Mouse (Mus musculus): ENCODE data around the gene Prkab2. TPM values are rescaled to one million over a fixed set of nuclear protein-coding genes. Genes with fewer than 3 reads are reported as not detected.

The Prkab2 gene
- polyA plus RNA-seq, 1 experiment: 10.6 TPM

- Histone ChIP-seq H3K27me3 (ENCODE audit: control insufficient read depth, insufficient read depth, low read length) (no peaks in the 10 kb centered on the region), H3K36me3 (ENCODE audit: control insufficient read depth, insufficient read depth, low read length) (peaks cover 3% of the 10 kb centered on the region; the same call in 1 of the 2 replicates), H3K27ac (ENCODE audit: control insufficient read depth, insufficient read depth, low read depth, low read length) (no peak overlapping the region), H3K4me1 (ENCODE audit: control insufficient read depth, insufficient read depth, low read length) (peaks cover 5% of the 10 kb centered on the region), H3K4me3 (ENCODE audit: control insufficient read depth, low read depth, low read length) (peak overlapping the region; percentile 78)
- no peak for TF ChIP-seq POLR2A (IDR thresholded peaks at IDR 0.05; ENCODE audit: control insufficient read depth, low read depth, low read length)
- no peak for TF ChIP-seq CTCF (IDR thresholded peaks at IDR 0.05; ENCODE audit: control insufficient read depth, insufficient read depth, insufficient replicate concordance, low read depth, low read length)
These were observed 43.2 kb downstream of the Prkab2 start for GRCm38 (mm10) chr3:97701198-97701597.

GRCm38 (mm10) chr3:97702448-97703080, 44.6 kb downstream of the Prkab2 start:
- peaks cover 5% of the 10 kb centered on the region for H3K4me1 ChIP-seq (ENCODE audit: control insufficient read depth, insufficient read depth, low read length)
- TF ChIP-seq CTCF (IDR thresholded peaks at IDR 0.05; ENCODE audit: control insufficient read depth, insufficient read depth, insufficient replicate concordance, low read depth, low read length): no peak
- TF ChIP-seq POLR2A (IDR thresholded peaks at IDR 0.05; ENCODE audit: control insufficient read depth, low read depth, low read length): no peak
- no peaks in the 10 kb centered on the region for H3K27me3 ChIP-seq (ENCODE audit: control insufficient read depth, insufficient read depth, low read length)
- H3K27ac ChIP-seq (ENCODE audit: control insufficient read depth, insufficient read depth, low read depth, low read length): 0 out of 2 replicates have a peak overlapping the region, but pooled peaks have one; percentile 16
- H3K4me3 ChIP-seq (ENCODE audit: control insufficient read depth, low read depth, low read length): peak overlapping the region; percentile 78
- peaks cover 1% of the 10 kb centered on the region; the same call in 1 of the 2 replicates for H3K36me3 ChIP-seq (ENCODE audit: control insufficient read depth, insufficient read depth, low read length)

GRCm38 (mm10) chr3:97705508-97705907, 47.5 kb downstream of the Prkab2 start:
- no peak overlapping the region for H3K27ac ChIP-seq (ENCODE audit: control insufficient read depth, insufficient read depth, low read depth, low read length)
- no peaks in the 10 kb centered on the region for H3K27me3 ChIP-seq (ENCODE audit: control insufficient read depth, insufficient read depth, low read length)
- TF ChIP-seq POLR2A (IDR thresholded peaks at IDR 0.05; ENCODE audit: control insufficient read depth, low read depth, low read length): no peak
- no peak for TF ChIP-seq CTCF (IDR thresholded peaks at IDR 0.05; ENCODE audit: control insufficient read depth, insufficient read depth, insufficient replicate concordance, low read depth, low read length)
- H3K36me3 ChIP-seq (ENCODE audit: control insufficient read depth, insufficient read depth, low read length): peaks cover 1% of the 10 kb centered on the region; the same call in 1 of the 2 replicates
- H3K4me3 ChIP-seq (ENCODE audit: control insufficient read depth, low read depth, low read length): no peak overlapping the region
- peaks cover 5% of the 10 kb centered on the region for H3K4me1 ChIP-seq (ENCODE audit: control insufficient read depth, insufficient read depth, low read length)

- TF ChIP-seq CTCF (IDR thresholded peaks at IDR 0.05; ENCODE audit: control insufficient read depth, insufficient read depth, insufficient replicate concordance, low read depth, low read length) (no peak), POLR2A (IDR thresholded peaks at IDR 0.05; ENCODE audit: control insufficient read depth, low read depth, low read length) (no peak)
- no peak overlapping the region for H3K4me3 ChIP-seq (ENCODE audit: control insufficient read depth, low read depth, low read length)
- H3K27ac ChIP-seq (ENCODE audit: control insufficient read depth, insufficient read depth, low read depth, low read length): no peak overlapping the region
- H3K4me1 ChIP-seq (ENCODE audit: control insufficient read depth, insufficient read depth, low read length): peaks cover 3% of the 10 kb centered on the region
- H3K27me3 ChIP-seq (ENCODE audit: control insufficient read depth, insufficient read depth, low read length): no peaks in the 10 kb centered on the region
- no peaks in the 10 kb centered on the region for H3K36me3 ChIP-seq (ENCODE audit: control insufficient read depth, insufficient read depth, low read length)
These were observed 48.6 kb downstream of the Prkab2 start for GRCm38 (mm10) chr3:97706561-97706960.

GRCm38 (mm10) chr3:97710134-97710533, 52.1 kb downstream of the Prkab2 start:
- Histone ChIP-seq H3K36me3 (ENCODE audit: control insufficient read depth, insufficient read depth, low read length) (no peaks in the 10 kb centered on the region), H3K27ac (ENCODE audit: control insufficient read depth, insufficient read depth, low read depth, low read length) (no peak overlapping the region), H3K27me3 (ENCODE audit: control insufficient read depth, insufficient read depth, low read length) (no peaks in the 10 kb centered on the region), H3K4me1 (ENCODE audit: control insufficient read depth, insufficient read depth, low read length) (no peaks in the 10 kb centered on the region), H3K4me3 (ENCODE audit: control insufficient read depth, low read depth, low read length) (no peak overlapping the region)
- TF ChIP-seq CTCF (IDR thresholded peaks at IDR 0.05; ENCODE audit: control insufficient read depth, insufficient read depth, insufficient replicate concordance, low read depth, low read length) (no peak), POLR2A (IDR thresholded peaks at IDR 0.05; ENCODE audit: control insufficient read depth, low read depth, low read length) (no peak)

- Histone ChIP-seq H3K4me3 (ENCODE audit: control insufficient read depth, low read depth, low read length) (no peak overlapping the region), H3K4me1 (ENCODE audit: control insufficient read depth, insufficient read depth, low read length) (no peaks in the 10 kb centered on the region), H3K36me3 (ENCODE audit: control insufficient read depth, insufficient read depth, low read length) (no peaks in the 10 kb centered on the region), H3K27ac (ENCODE audit: control insufficient read depth, insufficient read depth, low read depth, low read length) (no peak overlapping the region), H3K27me3 (ENCODE audit: control insufficient read depth, insufficient read depth, low read length) (no peaks in the 10 kb centered on the region)
- no peak for TF ChIP-seq POLR2A (IDR thresholded peaks at IDR 0.05; ENCODE audit: control insufficient read depth, low read depth, low read length)
- TF ChIP-seq CTCF (IDR thresholded peaks at IDR 0.05; ENCODE audit: control insufficient read depth, insufficient read depth, insufficient replicate concordance, low read depth, low read length): no peak
These were observed 52.9 kb downstream of the Prkab2 start for GRCm38 (mm10) chr3:97710881-97711280.

GRCm38 (mm10) chr3:97715922-97716321, 57.9 kb downstream of the Prkab2 start:
- TF ChIP-seq POLR2A (IDR thresholded peaks at IDR 0.05; ENCODE audit: control insufficient read depth, low read depth, low read length) (no peak), CTCF (IDR thresholded peaks at IDR 0.05; ENCODE audit: control insufficient read depth, insufficient read depth, insufficient replicate concordance, low read depth, low read length) (no peak)
- Histone ChIP-seq H3K27ac (ENCODE audit: control insufficient read depth, insufficient read depth, low read depth, low read length) (no peak overlapping the region), H3K36me3 (ENCODE audit: control insufficient read depth, insufficient read depth, low read length) (no peaks in the 10 kb centered on the region), H3K27me3 (ENCODE audit: control insufficient read depth, insufficient read depth, low read length) (no peaks in the 10 kb centered on the region), H3K4me1 (ENCODE audit: control insufficient read depth, insufficient read depth, low read length) (no peaks in the 10 kb centered on the region), H3K4me3 (ENCODE audit: control insufficient read depth, low read depth, low read length) (no peak overlapping the region)

Measured in testis, adult 2 months (tissue).